Mouse (Mus musculus) MEL (cell line): ENCODE measurements around the gene Bag6. TPM values are rescaled to one million over a fixed set of nuclear protein-coding genes. Genes with fewer than 3 reads are reported as not detected.
A peak's percentile ranks its signal among the peaks of the same experiment; 100 is the strongest.

ENCODE experiments used
- DNase-seq: peaks from one replicate; pipeline ENCODE4 v3.0.0; 2011; ENCODE audit warnings: low read depth, low spot score
- H3K27ac ChIP-seq: 2 replicates; pipeline ENCODE4 v1.5.1; 2012; ENCODE audit warnings: low read depth, mild to moderate bottlenecking, control low read depth, low read length, moderate library complexity; ENCODE audit not compliant: control insufficient read depth
- H3K27me3 ChIP-seq, 2 experiments: fragments of 150-350 bp in 1 of 2; sonication (generic) in 1 of 2; 2 replicates each; pipeline ENCODE4 v1.6.1; 2012; ENCODE audit warnings: low read length in 2 of 2, mild to moderate bottlenecking in 2 of 2, improper control_type of control experiment in 1 of 2, moderate library complexity in 1 of 2; ENCODE audit not compliant: insufficient read depth in 2 of 2, control insufficient read depth in 1 of 2
- H3K36me3 ChIP-seq, 2 experiments: 2 replicates each; pipeline ENCODE4 v1.6.1; 2012 to 2014; ENCODE audit warnings: low read length in 2 of 2, improper control_type of control experiment in 1 of 2, inconsistent platforms in 1 of 2, mild to moderate bottlenecking in 1 of 2; ENCODE audit not compliant: insufficient read depth in 2 of 2, control insufficient read depth in 1 of 2
- H3K4me1 ChIP-seq, 2 experiments: fragments of 150-350 bp in 1 of 2; sonication (generic) in 1 of 2; 2 replicates each; pipeline ENCODE4 v1.6.1; 2012; ENCODE audit warnings: low read length in 2 of 2, improper control_type of control experiment in 1 of 2, mild to moderate bottlenecking in 1 of 2; ENCODE audit not compliant: insufficient read depth in 2 of 2, control insufficient read depth in 1 of 2
- H3K4me3 ChIP-seq, 2 experiments: fragments of 150-350 bp in 1 of 2; sonication (generic) in 1 of 2; 2 replicates each; pipeline ENCODE4 v1.5.1; 2012; ENCODE audit warnings: low read depth in 2 of 2, low read length in 2 of 2, mild to moderate bottlenecking in 2 of 2, moderate library complexity in 2 of 2, control low read depth in 1 of 2, improper control_type of control experiment in 1 of 2; ENCODE audit not compliant: control insufficient read depth in 1 of 2, insufficient read depth in 1 of 2
- H3K79me2 ChIP-seq: 2 replicates; pipeline ENCODE4 v1.6.1; 2012; ENCODE audit warnings: mild to moderate bottlenecking, low read length, moderate library complexity; ENCODE audit not compliant: control insufficient read depth, poor library complexity, insufficient read depth
- H3K9ac ChIP-seq: 2 replicates; pipeline ENCODE4 v1.6.1; 2012; ENCODE audit warnings: low read depth, mild to moderate bottlenecking, control low read depth, low read length, moderate library complexity; ENCODE audit not compliant: control insufficient read depth, poor library complexity, severe bottlenecking
- H3K9me3 ChIP-seq: fragments of 150-350 bp; sonication (generic); replicated peaks from 2 replicates; pipeline ENCODE4 v1.6.1; 2012; ENCODE audit warnings: mild to moderate bottlenecking, low read length, improper control_type of control experiment, moderate library complexity; ENCODE audit not compliant: insufficient read depth
- BHLHE40 ChIP-seq: IDR thresholded peaks from 2 replicates; pipeline ENCODE4 v1.6.1; 2012; ENCODE audit warnings: low read depth, mild to moderate bottlenecking, inconsistent platforms, low read length, improper control_type of control experiment, borderline replicate concordance
- CTCF ChIP-seq, 3 experiments: IDR thresholded peaks in 2 of 3; conservative IDR thresholded peaks in 1 of 3; 2 replicates each; pipeline ENCODE4 v1.5.1; 2011 to 2012; ENCODE audit warnings: low read length in 3 of 3, low read depth in 2 of 3, mild to moderate bottlenecking in 2 of 3, improper control_type of control experiment in 1 of 3, inconsistent platforms in 1 of 3, mixed read lengths in 1 of 3, moderate library complexity in 1 of 3; ENCODE audit not compliant: control insufficient read depth in 1 of 3, insufficient read depth in 1 of 3, poor library complexity in 1 of 3, severe bottlenecking in 1 of 3
- E2F4 ChIP-seq: IDR thresholded peaks from 2 replicates; pipeline ENCODE4 v1.6.1; 2011; ENCODE audit warnings: low read depth, low read length, improper control_type of control experiment, borderline replicate concordance
- ELF1 ChIP-seq: IDR thresholded peaks from 2 replicates; pipeline ENCODE4 v1.6.1; 2014; ENCODE audit warnings: low read depth, mild to moderate bottlenecking, inconsistent platforms, low read length, improper control_type of control experiment, moderate library complexity
- EP300 ChIP-seq, 2 experiments: IDR thresholded peaks; 2 replicates each; pipeline ENCODE4 v1.6.1; 2011; ENCODE audit warnings: improper control_type of control experiment in 2 of 2, low read length in 2 of 2, low read depth in 1 of 2, mild to moderate bottlenecking in 1 of 2
- ETS1 ChIP-seq: IDR thresholded peaks from 2 replicates; pipeline ENCODE4 v1.6.1; 2012; ENCODE audit warnings: low read depth, mild to moderate bottlenecking, inconsistent platforms, low read length, improper control_type of control experiment, moderate library complexity
- GABPA ChIP-seq: IDR thresholded peaks from 2 replicates; pipeline ENCODE4 v1.6.1; 2012; ENCODE audit warnings: low read depth, mild to moderate bottlenecking, inconsistent platforms, low read length, improper control_type of control experiment, moderate library complexity
- GATA1 ChIP-seq: IDR thresholded peaks from 2 replicates; pipeline ENCODE4 v1.6.1; 2011; ENCODE audit warnings: low read depth, low read length, improper control_type of control experiment
- HCFC1 ChIP-seq: IDR thresholded peaks from 2 replicates; pipeline ENCODE4 v1.6.1; 2012; ENCODE audit warnings: low read depth, mild to moderate bottlenecking, inconsistent platforms, low read length, improper control_type of control experiment, moderate library complexity
- JUND ChIP-seq: IDR thresholded peaks from 2 replicates; pipeline ENCODE4 v1.6.1; 2011; ENCODE audit warnings: low read depth, mild to moderate bottlenecking, improper control_type of control experiment, low read length
- KAT2A ChIP-seq: conservative IDR thresholded peaks from 2 replicates; pipeline ENCODE4 v1.6.1; 2012; ENCODE audit warnings: low read depth, low read length, improper control_type of control experiment, inconsistent platforms
- MAFK ChIP-seq: IDR thresholded peaks from 2 replicates; pipeline ENCODE4 v1.6.1; 2011; ENCODE audit warnings: low read depth, mild to moderate bottlenecking, low read length, improper control_type of control experiment, borderline replicate concordance
- MAX ChIP-seq: IDR thresholded peaks from 2 replicates; pipeline ENCODE4 v1.6.1; 2011; ENCODE audit warnings: low read length, improper control_type of control experiment
- MAZ ChIP-seq: IDR thresholded peaks from 2 replicates; pipeline ENCODE4 v1.6.1; 2012; ENCODE audit warnings: low read depth, mild to moderate bottlenecking, inconsistent platforms, low read length, improper control_type of control experiment
- MEF2A ChIP-seq: IDR thresholded peaks from 2 replicates; pipeline ENCODE4 v1.6.1; 2014; ENCODE audit warnings: low read depth, mild to moderate bottlenecking, inconsistent platforms, low read length, improper control_type of control experiment; ENCODE audit not compliant: poor library complexity, insufficient replicate concordance, severe bottlenecking; ENCODE audit errors: extremely low read depth
- MXI1 ChIP-seq: IDR thresholded peaks from 2 replicates; pipeline ENCODE4 v1.6.1; 2011; ENCODE audit warnings: mild to moderate bottlenecking, low read depth, low read length, improper control_type of control experiment
- MYC ChIP-seq: IDR thresholded peaks from 2 replicates; pipeline ENCODE4 v1.6.1; 2011; ENCODE audit warnings: low read depth, mild to moderate bottlenecking, low read length, improper control_type of control experiment, moderate library complexity
- NELFE ChIP-seq: IDR thresholded peaks from 2 replicates; pipeline ENCODE4 v1.6.1; 2011; ENCODE audit warnings: low read depth, low read length, improper control_type of control experiment
- NRF1 ChIP-seq: IDR thresholded peaks from 2 replicates; pipeline ENCODE4 v1.6.1; 2014; ENCODE audit warnings: low read depth, mild to moderate bottlenecking, inconsistent platforms, low read length, improper control_type of control experiment, moderate library complexity; ENCODE audit not compliant: poor library complexity, insufficient read depth, severe bottlenecking
- POLR2AphosphoS5 ChIP-seq: IDR thresholded peaks from 2 replicates; pipeline ENCODE4 v1.6.1; 2012; ENCODE audit warnings: low read depth, borderline replicate concordance, mild to moderate bottlenecking, inconsistent platforms, low read length, moderate library complexity, mixed read lengths
- RAD21 ChIP-seq: IDR thresholded peaks from 2 replicates; pipeline ENCODE4 v1.6.1; 2011; ENCODE audit warnings: mild to moderate bottlenecking, low read depth, low read length, improper control_type of control experiment
- RCOR1 ChIP-seq: IDR thresholded peaks from 2 replicates; pipeline ENCODE4 v1.6.1; 2012; ENCODE audit warnings: low read depth, mild to moderate bottlenecking, inconsistent platforms, low read length, improper control_type of control experiment
- SIN3A ChIP-seq: IDR thresholded peaks from 2 replicates; pipeline ENCODE4 v1.6.1; 2012; ENCODE audit warnings: low read length, improper control_type of control experiment, inconsistent platforms
- SMC3 ChIP-seq: IDR thresholded peaks from 2 replicates; pipeline ENCODE4 v1.6.1; 2011; ENCODE audit warnings: low read depth, low read length, improper control_type of control experiment
- TAL1 ChIP-seq: IDR thresholded peaks from 2 replicates; pipeline ENCODE4 v1.6.1; 2012; ENCODE audit warnings: mild to moderate bottlenecking, inconsistent platforms, low read length, moderate library complexity, mixed read lengths
- TCF12 ChIP-seq: IDR thresholded peaks from 2 replicates; pipeline ENCODE4 v1.6.1; 2014; ENCODE audit warnings: low read depth, mild to moderate bottlenecking, inconsistent platforms, low read length, improper control_type of control experiment, moderate library complexity
- UBTF ChIP-seq: IDR thresholded peaks from 2 replicates; pipeline ENCODE4 v1.6.1; 2012; ENCODE audit warnings: low read depth, mild to moderate bottlenecking, inconsistent platforms, low read length, improper control_type of control experiment, moderate library complexity, borderline replicate concordance; ENCODE audit not compliant: insufficient read depth
- USF1 ChIP-seq: IDR thresholded peaks from 2 replicates; pipeline ENCODE4 v1.6.1; 2014; ENCODE audit warnings: low read depth, mild to moderate bottlenecking, inconsistent platforms, low read length, improper control_type of control experiment, moderate library complexity
- USF2 ChIP-seq, 2 experiments: IDR thresholded peaks; 2 replicates each; pipeline ENCODE4 v1.6.1; 2011 to 2012; ENCODE audit warnings: improper control_type of control experiment in 2 of 2, low read length in 2 of 2, borderline replicate concordance in 1 of 2, inconsistent platforms in 1 of 2, low read depth in 1 of 2, mild to moderate bottlenecking in 1 of 2; ENCODE audit not compliant: insufficient read depth in 1 of 2
- ZKSCAN1 ChIP-seq: IDR thresholded peaks from 2 replicates; pipeline ENCODE4 v1.6.1; 2012; ENCODE audit warnings: low read depth, mild to moderate bottlenecking, inconsistent platforms, low read length, improper control_type of control experiment, moderate library complexity
- ZNF384 ChIP-seq: IDR thresholded peaks from 2 replicates; pipeline ENCODE4 v1.6.1; 2012; ENCODE audit warnings: low read depth, mild to moderate bottlenecking, inconsistent platforms, low read length, improper control_type of control experiment
- polyA plus RNA-seq, 2 experiments: library from polyadenylated mRNA; stranded (reverse) in 1 of 2; unstranded in 1 of 2; fragments of >175 nt in 1 of 2; fragments of >200 nt in 1 of 2; gene quantifications; 2 replicates each; pipeline versions ENCODE4 v1.2.1 to v1.2.4; 2012; ENCODE audit warnings: low replicate concordance in 2 of 2, low read depth in 1 of 2; ENCODE audit not compliant: insufficient read length in 2 of 2, insufficient read depth in 1 of 2, missing spikeins in 1 of 2
- total RNA-seq: library from RNA; depleted of rRNA; stranded (reverse); fragments of 300-350 nt; gene quantifications from 2 replicates; pipeline ENCODE4 v1.2.3, GENCODE M21; 2012

The Bag6 gene
- total and polyA plus RNA-seq, 3 experiments: 102 to 283 TPM; not detected in 1

DNA sequence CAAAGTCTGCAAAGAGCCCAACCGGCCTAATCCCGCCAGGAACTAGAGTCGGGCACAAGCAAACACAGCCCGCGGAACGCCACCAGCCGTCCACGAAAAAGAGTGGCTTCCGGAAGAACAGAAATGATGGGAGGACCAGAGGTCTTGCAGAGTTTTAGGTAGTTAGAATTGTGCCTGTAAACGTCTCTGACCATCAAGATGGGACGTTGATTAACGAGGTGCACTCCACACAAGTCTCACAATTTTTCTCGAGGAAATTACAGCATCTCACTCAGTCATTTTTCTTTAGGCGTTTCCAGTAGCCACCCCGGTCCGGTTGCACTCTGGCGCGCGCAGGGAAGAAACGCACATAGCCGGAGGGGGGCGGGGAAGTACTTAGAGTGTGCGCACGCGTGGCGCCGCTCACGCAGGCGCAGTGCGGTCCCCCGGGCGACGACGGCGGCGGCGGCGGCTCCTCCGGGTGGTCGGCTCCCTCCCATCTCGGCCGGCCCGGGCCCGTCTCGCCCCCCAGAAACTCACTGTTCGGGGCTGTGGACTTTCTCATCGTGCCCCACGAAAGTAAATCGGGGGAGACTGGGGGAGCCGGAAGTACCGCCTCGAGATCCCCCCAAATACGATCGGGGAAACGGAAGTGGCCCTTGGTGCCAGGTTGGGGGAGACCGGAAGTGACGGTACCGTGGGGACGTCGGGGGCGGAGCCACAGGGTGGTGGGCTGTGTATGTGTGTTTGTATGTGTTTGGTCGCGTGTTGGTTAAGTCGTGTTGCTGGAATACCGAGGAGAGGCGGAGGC lies at the start of gene Bag6 (continued):
- no peak; the same call in 1 of the 2 replicates for TF ChIP-seq E2F4
- no peak for TF ChIP-seq TAL1
- TF ChIP-seq NELFE: peak; percentile 70
- TF ChIP-seq NRF1: peak; percentile 93

- peak; percentile 32 for DNase-seq
- no peak within 1 kb of the TSS for H3K4me3 ChIP-seq
- peaks cover 10% of the 10 kb centered on the region for H3K79me2 ChIP-seq
- H3K36me3 ChIP-seq: peaks cover 0 to 36% of the 10 kb centered on the region in 2 experiments; a peak in 2 of 4 replicates
- H3K9me3 ChIP-seq: no peaks in the 10 kb centered on the region
- H3K9ac ChIP-seq: no peak within 1 kb of the TSS
- H3K27me3 ChIP-seq: no peaks in the 10 kb centered on the region
- H3K27ac ChIP-seq: peak within 1 kb of the TSS; percentile 17; the same call in 1 of the 2 replicates
- H3K4me1 ChIP-seq: peaks cover 15 to 53% of the 10 kb centered on the region in 2 experiments
- TF ChIP-seq ETS1 (0 out of 2 replicates have a peak, but pooled peaks have one; percentile 19), POLR2AphosphoS5 (no peak), MAFK (no peak), KAT2A (no peak), CTCF (IDR thresholded peaks at IDR 0.05 in 2 of 3, conservative IDR thresholded peaks at IDR 0.05 in 1 of 3; ENCODE audit: control insufficient read depth in 1 of 3, insufficient read depth in 1 of 3, low read depth in 2 of 3, low read length in 3 of 3, poor library complexity in 1 of 3, severe bottlenecking in 1 of 3) (no peak), MAX (peak; percentile 59; the same call in 1 of the 2 replicates), BHLHE40 (peak; percentile 85), JUND (no peak), SIN3A (0 out of 2 replicates have a peak, but pooled peaks have one; percentile 20), UBTF (no peak), HCFC1 (no peak), SMC3 (no peak), RAD21 (no peak), USF1 (peak; percentile 63), ZKSCAN1 (no peak), MEF2A (no peak), ZNF384 (no peak), RCOR1 (peak; percentile 42; the same call in 1 of the 2 replicates), USF2 (IDR thresholded peaks at IDR 0.05; ENCODE audit: borderline replicate concordance in 1 of 2, insufficient read depth in 1 of 2, low read depth in 1 of 2, low read length in 2 of 2) (no peak), TCF12 (no peak), MXI1 (no peak; the same call in 1 of the 2 replicates), NRF1 (no peak), MYC (peak; percentile 75; the same call in 1 of the 2 replicates), TAL1 (peak; percentile 15; the same call in 1 of the 2 replicates), GABPA (no peak), EP300 (IDR thresholded peaks at IDR 0.05; ENCODE audit: low read depth in 1 of 2, low read length in 2 of 2) (peak; percentile 44 to 50; a peak in 2 of 4 replicates), GATA1 (peak; percentile 51; the same call in 1 of the 2 replicates), ELF1 (no peak), MAZ (no peak)
Observed at GRCm38 (mm10) chr17:35085208-35085865, 49.6 kb upstream of the Bag6 start, which contains the start of gene Ly6g6f. Ly6g6f (minus strand) TSS chr17:35085610.
